Mouse (Mus musculus): Measurements from ENCODE around the gene Tcp11l2. TPM values are rescaled to one million over a fixed set of nuclear protein-coding genes. Genes with fewer than 3 reads are reported as not detected.

The Tcp11l2 gene
- total RNA-seq, 2 experiments from 2014 or later, result 8.9 to 18.3 TPM

DNA sequence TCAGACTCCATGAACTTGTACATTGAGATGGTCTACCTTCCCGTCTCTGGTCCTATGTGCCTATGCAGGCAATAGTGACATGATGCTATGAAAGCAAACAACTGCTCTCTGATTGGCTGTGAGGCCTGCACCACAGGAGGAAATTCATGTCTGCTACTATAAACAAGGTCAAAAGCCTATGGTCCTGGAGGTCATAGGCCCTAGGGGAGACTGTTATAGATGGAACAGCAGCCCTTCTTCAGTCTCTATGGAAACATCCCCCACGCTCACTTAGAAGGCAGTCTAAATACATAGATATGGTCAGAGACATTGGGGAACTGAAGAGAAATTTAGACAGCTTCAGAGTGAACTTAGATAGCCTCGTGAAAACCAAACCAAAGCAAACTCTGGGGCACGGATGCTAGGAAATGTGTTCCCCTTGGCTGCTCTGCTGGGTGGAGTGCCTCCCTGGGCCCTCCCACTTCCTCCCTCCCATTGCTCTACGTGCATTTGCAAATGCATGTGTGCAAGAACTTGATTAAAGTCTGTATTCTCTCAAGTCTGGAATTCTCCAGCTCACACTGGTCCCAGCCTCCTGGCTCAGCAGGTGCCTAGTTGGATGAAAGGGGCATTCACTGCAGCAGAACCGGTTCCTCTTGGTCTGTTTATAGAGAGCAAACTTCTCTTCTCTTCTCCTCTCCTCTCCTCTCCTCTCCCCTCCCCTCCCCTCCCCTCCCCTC lies 22.0 kb upstream of the Tcp11l2 start:
- ATAC-seq (replicated peaks; ENCODE audit: poor library complexity, severe bottlenecking), result no peak

DNA sequence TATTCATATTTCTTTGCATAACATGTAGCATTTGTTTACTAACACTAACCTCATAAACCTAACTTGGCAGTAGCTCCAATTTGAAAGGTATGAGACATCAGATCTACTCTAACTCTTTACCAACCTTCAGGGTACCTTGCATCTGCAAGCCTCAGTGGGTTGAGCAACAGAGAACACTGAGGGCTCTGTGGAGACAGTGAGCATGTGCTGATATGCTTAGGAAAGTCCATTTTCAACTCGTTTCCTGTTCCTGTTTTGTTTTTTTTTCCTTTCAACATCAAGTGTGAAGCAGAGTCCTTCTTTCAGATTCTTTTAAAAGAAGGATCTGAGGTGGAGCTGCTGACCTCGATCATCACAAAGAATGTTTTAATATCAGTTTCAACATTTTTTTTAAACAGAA lies 20.3 kb upstream of the Tcp11l2 start:
- peak; percentile 95 for ATAC-seq (replicated peaks; ENCODE audit: poor library complexity, severe bottlenecking)

DNA sequence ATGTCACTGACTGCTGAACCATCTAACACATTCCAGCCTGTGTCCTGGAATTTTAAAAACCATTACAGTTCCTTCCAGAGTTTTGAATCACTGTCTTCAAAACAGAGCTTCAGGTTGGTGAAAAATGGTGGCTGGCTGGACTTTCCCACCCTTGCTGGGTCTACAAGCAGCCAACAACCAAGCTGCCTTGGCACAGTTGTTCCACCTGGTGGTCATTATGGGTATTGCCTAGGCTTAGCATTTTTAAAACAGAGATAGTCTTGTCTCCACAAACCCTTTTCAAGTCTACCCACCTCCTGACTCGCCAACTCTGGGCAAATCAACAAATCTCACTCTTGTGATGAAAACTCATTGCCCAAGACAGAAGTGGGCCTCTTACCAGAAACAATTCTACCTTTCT lies 17.9 kb upstream of the Tcp11l2 start:
- ATAC-seq (replicated peaks; ENCODE audit: poor library complexity, severe bottlenecking), result no peak

DNA sequence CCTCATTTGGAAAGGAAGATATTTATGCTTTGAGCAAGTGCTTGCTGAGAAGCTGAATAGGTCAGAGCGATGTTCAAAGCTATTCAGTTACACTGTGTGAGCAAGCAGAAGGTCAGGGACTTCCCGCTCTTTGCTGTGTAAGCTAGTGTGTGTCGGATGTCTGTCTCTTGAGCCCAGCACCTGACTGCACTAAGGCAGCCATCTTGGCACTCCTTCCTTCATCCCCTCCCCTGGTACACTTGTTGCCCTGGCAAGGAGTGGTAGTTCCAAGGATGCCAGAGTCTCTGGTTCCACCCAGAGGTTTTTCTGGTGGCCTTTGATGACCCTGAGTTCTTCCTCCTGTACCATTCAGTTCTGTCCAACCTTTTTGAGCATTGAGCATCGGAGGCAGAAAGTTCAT lies 16.4 kb upstream of the Tcp11l2 start:
- ATAC-seq (replicated peaks; ENCODE audit: poor library complexity, severe bottlenecking), result no peak

DNA sequence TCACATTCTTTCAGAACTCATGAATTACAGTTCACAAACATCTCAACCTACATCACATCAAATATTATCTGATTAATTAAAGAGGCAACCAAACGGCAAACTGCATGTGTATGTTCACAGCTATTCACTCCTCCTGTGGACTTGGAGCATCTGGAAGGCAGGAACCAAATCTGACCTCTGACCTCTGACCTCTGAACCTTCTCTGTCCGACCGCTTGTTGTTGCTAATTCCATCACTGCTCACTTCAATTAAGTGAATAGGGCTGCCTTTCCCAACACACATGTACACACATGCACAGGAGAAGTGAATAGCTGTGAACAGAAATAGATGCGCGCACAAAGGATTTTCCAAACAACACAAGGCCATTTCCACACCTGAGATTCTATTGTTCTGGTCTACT lies 14.3 kb upstream of the Tcp11l2 start:
- no peak for ATAC-seq (replicated peaks; ENCODE audit: poor library complexity, severe bottlenecking)

DNA sequence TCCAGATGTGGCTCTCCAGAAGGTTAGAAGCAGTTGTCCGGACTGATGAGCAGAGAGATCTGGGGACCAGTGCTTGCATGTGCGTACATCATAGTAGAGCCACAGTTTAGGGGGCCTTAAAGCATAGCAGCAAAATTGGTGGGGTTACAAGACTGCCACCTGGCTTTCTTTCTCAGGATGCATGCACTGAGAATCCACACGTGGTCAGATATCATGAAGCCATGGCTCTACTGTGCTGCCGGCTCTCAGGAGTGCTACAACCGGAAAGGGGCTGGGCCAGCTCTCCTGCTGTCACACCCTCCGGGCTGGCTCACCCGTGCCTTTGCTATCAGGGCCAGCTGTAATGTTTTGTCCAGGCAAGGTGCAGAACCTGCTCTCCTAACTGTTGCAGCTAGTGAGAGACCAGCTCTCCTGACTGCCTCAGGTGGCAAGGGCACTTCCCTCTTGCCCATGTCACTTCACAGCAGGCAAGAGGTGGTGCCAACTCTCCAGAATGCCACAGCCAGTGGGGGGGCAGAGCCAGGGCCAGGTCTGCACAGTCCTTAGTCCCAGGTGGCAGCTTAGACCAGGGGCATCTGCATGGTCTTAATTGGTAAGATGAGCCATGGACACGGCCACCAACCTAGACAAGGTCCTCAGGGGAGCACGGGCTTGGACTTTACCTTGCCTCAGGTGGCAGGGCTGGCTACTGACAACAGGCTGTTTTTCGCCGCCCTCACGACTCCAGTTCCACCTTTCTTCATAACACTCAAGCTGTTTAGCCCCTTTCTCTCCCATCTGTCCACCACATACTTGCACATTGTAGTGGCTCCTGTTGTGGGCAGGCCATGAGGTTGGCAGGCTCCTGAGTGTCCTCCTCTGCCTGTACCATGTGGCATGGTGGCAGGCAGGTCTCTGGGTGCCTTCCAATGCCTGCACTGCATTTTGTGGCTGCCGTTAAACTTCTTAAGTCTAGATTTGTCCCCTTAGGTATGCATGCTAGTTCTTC lies 13.6 kb upstream of the Tcp11l2 start:
- ATAC-seq (replicated peaks; ENCODE audit: poor library complexity, severe bottlenecking), result peak; percentile 81

DNA sequence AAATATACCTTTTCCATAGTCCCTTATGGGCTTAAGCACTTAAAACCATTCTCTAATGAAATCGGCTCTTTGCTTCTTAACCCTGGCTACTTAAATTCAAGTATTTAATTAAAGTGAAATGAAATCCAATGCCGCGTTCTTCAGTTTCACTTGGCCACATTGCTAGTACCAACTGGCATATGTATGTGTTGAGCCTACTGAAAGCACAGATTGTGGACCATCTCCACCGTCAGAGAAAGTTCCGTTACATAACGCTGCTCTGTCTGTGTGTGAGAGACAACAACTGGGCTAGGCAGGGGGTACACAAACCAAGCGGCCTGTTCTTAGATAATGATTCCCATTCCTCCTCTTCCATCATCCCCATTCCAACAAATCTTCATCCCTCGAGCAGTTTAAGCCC lies 12.0 kb upstream of the Tcp11l2 start:
- ATAC-seq (replicated peaks; ENCODE audit: poor library complexity, severe bottlenecking), result no peak

DNA sequence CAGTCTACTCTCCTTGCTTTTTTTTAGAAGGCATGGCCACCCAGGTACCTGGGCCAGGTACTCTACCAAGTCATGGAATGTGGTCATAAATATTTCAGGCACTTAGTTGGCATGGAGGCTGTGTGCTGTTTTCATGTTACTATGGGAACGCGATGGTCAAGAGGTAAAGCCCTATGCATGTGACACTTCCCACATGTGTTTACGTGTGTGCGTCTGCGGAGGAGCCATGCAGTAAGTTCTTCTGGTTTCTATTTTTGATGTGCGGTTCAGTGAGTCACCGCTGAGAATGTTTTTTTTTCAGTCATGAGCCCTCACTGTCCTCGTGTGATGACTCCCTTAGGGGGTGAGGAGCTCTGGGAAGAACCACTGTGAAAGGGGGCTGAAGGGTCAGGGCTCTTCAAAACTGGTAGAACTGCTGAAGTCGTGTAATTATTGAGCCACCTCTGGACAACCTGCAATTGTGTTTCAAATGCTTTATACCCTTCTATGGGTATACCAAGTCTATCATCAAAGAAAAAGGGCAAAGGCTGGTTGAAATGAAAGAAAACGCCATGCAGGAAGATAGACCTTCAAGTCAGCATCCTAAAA lies 5.3 kb upstream of the Tcp11l2 start:
- ATAC-seq (replicated peaks; ENCODE audit: poor library complexity, severe bottlenecking), result peak; percentile 25; the same call in 1 of the 2 replicates

DNA sequence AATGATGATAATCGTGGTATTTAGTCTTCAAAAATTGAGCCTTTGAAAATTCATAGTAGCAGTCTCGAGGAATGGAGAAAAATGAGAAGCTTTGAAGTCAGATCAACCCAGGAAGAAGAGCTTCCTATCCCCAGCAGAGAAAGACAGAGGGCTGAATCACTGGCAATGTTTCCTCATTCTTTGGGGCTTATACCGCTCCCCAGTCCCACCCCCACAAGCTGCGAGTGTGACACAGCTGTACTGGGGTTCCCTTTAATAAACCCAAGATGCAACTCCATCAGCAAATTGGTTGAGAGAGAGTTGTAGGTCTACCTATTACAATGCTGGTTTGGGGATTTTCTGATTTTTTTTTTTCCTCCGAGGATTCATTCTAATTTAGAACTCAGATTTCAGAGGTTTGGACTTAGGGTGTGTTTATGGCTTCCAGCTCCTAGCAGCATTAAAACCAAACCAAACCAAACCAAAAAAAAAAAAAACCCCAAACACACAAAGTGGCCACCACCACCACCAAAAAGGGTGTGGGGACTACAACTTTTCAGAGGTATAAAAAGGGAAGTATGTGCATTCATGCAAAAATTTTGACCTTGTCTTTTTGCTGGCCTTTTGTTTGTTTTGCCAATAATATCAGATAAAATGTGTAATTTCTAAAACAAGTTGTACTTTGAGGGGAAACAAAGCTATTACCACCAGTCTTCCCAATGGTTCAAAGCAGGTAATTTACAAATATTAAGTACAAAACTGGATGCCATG lies 2.6 kb upstream of the Tcp11l2 start:
- peak; percentile 41 for ATAC-seq (replicated peaks; ENCODE audit: poor library complexity, severe bottlenecking)

DNA sequence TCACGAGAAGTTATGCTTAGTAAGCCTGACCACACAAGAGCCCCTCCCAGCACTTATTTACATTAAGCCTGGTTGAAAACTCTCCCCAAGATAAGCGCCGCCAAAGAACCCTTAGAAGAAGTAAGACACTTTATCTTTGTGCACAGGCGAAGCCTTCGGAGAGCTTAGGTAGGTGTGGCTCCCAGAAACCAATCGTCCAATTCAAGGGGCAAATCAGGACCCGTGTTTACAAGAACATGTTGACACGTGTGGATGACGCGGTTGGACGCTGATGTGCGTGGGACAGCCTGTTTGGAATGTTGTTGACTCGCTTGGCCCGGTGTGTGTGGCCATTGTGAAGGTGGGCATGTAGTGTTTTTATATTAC lies 414 bp upstream of the Tcp11l2 start:
- peak; percentile 55 for ATAC-seq (replicated peaks; ENCODE audit: poor library complexity, severe bottlenecking)

DNA sequence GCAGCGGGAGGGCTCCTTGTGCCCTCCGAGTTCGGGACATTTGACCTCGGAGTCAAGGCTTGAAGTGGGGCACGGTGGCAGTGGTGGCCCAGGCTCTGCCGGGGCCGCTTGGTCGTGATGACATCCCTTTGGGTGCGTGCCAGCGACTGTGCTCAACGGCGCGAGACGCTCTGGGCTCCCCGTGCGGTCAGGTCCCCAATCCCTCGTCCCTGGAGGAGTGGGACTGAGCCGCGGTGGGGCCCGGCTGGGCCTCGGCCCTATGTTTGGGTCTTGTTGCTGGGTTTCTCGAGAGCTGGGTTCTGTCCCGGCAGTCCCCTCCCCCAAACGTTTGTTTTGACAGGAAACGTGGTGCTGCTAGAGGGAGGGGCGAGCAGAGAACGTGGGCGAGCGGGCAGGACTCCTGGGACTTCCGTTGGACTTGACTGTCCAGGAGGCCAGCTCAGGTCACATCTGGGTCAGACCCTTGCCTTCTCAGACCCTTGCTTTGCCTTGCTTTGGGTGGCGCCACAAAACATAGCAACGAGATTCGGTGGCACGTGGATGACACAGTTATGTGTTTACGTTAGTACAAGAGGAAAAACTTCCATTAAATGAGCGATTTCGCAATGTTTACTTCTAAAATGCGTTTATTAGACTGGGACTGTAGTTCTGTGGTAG lies 773 bp downstream of the Tcp11l2 start:
- ATAC-seq (replicated peaks; ENCODE audit: poor library complexity, severe bottlenecking), result peak; percentile 42

DNA sequence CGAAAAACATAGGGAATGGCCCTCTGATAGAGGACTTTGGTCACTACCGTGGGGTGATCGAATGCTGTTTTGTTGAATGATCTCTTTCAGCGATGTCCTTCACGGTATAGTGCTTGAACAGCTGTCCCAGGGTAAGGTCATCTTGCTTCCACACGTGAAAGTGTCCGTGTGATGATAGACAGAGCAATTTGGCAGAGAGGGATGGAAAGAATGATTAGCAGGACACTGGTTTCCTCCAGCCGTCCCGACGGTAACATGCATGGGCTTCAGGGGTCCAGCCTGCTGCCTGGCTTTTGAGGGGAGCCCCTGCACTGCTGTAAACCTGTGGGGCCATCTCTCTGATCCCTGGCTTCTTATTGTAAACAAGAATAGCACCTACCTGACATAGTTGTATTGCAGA lies 2.3 kb downstream of the Tcp11l2 start:
- ATAC-seq (replicated peaks; ENCODE audit: poor library complexity, severe bottlenecking), result no peak

DNA sequence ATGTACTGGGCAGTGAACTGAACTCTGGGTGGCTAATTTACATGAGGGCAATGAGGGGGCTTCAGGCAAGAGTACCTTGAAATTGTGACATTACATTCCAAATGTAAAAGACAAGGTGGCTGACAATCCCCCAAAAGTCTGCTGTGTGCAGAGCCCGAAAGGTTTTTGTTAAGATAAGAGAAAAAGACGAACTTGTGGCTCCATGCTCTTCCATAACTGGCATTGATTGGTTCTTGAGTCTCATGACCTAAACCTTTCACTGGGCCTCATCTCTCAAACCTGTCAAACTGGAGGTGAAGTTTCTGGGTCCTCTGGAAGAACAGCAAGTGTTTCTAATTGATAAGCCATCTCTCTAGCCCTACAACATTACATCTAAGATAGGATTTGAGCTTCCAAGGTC lies 3.1 kb downstream of the Tcp11l2 start:
- no peak for ATAC-seq (replicated peaks; ENCODE audit: poor library complexity, severe bottlenecking)

DNA sequence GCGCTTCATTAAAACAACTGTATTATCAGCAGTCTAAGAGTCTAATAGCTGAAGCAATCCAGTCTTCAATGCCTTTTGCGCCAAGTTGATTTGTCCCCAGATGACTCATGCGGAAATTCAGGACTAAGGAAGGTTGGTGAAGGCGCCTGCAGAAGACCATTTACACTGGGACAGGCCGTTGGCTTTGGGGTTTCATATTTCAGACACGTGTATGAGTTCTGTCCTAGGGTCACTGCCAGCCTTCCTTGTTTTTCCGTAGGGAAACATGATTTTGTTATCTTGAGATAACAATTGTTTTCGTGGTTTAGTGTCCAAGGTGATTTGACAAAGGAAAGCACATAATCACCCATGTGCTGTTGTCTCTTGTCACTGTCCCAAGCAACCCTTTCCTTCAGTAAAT lies 4.8 kb downstream of the Tcp11l2 start:
- no peak for ATAC-seq (replicated peaks; ENCODE audit: poor library complexity, severe bottlenecking)

DNA sequence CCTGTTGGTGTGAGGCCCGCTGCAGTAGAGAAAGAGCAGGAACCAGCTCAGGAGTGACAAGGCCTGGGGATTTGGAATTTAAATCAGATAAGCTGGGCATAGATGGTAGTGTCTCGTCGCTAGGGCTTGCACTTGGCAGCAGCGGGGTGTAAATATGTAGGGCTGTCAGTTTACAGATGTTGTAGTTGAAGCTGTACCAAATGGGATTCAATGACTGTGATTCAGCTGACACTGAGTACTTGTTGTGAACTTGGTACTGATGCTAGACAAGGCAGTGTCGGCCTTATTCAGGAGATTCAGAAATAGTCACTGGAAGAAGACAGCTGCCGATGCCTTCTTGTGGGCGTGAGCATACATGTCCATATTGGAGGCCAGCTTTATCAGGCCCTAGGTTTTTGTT lies 5.8 kb downstream of the Tcp11l2 start:
- no peak for ATAC-seq (replicated peaks; ENCODE audit: poor library complexity, severe bottlenecking)

DNA sequence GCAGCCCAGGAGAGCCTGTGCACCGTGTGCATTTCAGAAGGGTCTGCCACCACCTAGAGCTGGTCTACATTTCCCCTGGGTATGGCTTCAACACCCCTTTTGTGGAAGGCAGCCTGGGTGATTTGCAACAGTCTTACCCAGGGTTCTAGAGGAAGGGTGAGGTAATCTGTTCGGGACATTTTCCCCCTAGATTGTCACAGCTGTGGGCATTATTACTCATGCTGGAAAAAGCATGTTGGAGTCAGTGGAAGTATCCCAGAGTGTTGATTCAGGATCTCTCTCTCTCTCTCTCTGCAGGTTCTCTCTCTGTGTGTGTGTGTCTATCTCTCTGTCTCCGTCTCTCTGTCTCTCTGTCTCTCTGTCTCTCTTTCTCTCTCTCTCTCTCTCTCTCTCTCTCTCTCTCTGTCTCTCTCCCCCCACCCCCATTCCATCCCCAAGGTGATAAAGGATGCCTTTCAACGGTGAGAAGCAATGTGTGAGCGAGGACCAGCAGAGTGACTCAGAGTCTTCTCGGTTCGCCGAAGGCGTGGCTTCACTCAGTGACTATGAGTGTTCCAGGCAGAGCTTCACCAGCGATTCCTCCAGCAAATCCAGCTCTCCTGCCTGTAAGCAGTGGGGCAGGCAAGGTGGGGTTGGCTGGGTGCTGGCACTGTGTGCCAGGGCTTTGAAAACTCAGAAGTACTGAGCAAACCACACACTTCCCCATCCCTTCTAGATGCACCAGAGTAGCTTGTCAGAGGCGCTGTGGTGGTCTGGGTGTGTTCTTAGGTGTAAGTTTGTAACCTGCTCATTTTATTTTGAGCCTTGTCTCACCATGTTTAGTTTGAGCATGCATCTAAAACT lies 8.2 kb downstream of the Tcp11l2 start:
- peak; percentile 76 for ATAC-seq (replicated peaks; ENCODE audit: poor library complexity, severe bottlenecking)

DNA sequence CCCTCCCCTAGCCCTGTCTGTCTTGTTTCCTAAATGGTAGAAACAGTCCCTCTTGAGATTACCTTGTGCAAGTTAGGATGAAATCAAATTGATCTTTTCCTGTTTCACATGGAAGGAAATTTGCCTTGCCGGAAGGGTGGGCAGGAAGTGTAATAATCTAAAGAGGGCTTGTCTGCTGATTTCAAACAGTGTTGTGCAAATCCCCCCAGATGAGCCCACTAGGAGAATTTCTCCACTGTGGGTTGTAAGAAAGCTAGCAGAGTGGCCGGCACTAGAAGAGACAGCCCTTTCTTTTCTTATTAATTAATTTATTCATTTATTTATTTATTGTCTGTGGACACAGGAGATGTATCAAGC lies 8.8 kb downstream of the Tcp11l2 start:
- peak; percentile 71 for ATAC-seq (replicated peaks; ENCODE audit: poor library complexity, severe bottlenecking)

DNA sequence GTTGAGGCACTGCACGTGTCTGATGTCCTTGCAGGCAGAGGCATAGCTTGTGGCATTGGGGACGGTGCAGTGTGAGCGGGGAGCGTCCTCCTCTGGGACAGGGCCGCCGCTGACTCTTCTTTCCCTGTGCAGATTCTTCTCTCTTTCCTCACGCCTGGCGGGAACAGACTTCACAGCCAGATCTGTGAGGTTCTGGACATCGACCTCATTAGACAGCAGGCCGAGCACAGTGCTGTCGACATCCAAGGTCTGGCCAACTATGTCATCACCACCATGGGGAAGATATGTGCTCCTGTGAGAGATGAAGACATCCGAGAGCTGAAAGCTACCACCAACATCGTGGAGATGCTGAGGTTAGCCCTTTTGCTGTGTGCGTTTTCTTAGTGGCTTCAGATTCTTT lies 14.5 kb downstream of the Tcp11l2 start:
- no peak for ATAC-seq (replicated peaks; ENCODE audit: poor library complexity, severe bottlenecking)

DNA sequence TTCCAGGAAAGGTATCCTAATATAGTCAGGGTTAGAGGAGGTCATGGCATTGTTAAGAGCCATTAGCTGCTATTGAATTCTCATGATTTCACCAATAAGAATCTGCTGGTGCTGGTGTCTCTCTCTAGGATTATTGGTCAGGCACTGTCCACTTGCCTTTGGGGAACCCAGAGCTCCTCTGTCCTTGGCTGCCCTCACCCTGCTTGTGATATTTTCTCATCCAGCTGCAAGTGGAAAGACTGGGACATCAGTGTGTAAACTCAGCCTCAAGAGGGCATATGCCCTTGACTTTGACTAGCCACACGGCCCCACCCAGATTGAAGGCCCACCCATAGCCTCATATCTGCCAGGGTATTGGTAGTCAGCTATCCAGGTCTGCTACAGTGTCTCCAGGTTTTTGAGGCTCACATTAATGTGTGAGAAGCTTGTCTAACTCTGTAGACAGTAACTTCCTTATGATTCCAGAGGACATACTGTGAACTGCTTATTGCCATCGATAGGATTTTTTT lies 15.3 kb downstream of the Tcp11l2 start:
- ATAC-seq (replicated peaks; ENCODE audit: poor library complexity, severe bottlenecking), result no peak

Data from granulocyte monocyte progenitor cell, adult 5-6 weeks (primary cell).